Mouse (Mus musculus): Measurements from ENCODE around the gene Rps6ka5.

Gene Rps6ka5

DNA sequence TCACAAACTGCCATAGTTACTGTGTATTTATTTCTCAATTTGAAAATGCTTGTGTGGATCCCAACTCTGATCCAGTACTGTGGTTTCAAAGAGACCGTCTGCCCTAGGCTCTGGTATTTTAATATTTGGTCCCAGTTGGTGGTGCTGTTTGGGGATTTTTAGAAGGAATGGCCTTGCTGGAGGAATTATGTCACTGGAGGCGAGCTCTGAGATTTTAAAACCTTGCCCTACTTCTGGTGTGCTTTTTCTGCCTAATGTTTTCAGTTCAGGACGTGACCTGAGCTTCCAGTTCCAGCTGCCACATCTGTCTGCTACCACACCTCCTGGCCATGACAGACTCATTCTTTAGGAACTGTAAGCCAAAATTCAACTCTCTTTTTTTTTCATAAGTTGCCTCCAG, 121.2 kb downstream of the Rps6ka5 start:
- no peak for DNase-seq (ENCODE audit: low read depth, low spot score)

DNA sequence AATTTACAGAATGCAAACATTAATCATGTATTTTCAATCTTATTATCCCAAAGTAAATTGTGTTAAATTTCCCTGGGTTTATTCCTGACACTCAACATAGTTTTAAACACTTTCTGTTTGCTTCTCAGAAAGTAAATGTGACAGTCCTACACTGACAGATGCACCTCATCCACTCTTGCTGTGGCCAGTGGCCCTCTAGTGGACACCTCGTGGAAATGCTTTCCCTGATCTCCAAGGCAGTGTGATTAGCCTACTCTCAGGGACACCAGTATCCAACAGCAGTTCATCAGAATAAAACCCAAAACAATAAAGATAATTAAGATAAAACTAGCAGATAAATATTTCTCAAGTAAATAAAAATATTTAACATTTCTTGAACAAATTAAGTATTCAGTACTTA, 122.2 kb downstream of the Rps6ka5 start:
- DNase-seq (ENCODE audit: low read depth, low spot score): peak; percentile 44

DNA sequence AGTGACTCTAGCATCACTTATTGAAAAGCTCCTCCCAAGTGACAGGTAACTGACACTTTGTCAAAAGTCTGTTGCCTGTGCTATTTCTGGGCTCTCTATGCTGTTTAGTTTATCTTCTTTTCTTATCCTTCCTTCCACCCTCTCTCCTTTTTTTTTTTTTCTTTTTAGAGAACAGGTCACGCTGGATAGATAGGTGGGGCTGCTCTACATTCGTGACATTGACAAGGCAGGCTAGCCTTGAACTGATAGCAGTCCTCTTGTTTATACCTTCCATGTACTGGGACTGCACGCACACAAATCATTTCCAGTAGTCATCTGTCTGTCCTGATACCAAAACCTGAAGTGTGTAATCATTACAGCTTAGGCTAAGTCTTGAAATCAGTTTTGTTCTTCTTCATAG, 132.1 kb downstream of the Rps6ka5 start:
- no peak for DNase-seq (ENCODE audit: low read depth, low spot score)

DNA sequence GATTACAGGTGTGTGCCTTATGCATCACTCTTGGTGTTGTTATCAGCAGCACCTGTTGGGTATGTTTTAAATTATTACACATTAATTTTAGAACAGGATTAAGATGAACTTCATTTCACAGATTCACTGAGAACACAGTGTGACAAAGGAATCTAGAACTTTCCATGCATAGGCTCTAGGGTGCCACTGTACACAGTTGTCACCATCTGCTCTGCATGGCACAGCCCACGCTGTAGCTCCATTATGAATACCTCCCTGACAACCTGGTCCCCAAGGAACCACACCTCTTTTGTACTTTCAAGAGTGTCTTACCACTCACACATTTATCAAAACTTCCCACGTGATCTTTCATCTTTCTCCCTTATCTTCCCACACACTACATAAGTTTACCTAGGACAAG, 140.2 kb downstream of the Rps6ka5 start:
- no peak for DNase-seq (ENCODE audit: low read depth, low spot score)

- no peak for DNase-seq (ENCODE audit: low read depth, low spot score)
These were observed 147.6 kb downstream of the Rps6ka5 start for GRCm38 (mm10) chr12:100579221-100579620.

DNA sequence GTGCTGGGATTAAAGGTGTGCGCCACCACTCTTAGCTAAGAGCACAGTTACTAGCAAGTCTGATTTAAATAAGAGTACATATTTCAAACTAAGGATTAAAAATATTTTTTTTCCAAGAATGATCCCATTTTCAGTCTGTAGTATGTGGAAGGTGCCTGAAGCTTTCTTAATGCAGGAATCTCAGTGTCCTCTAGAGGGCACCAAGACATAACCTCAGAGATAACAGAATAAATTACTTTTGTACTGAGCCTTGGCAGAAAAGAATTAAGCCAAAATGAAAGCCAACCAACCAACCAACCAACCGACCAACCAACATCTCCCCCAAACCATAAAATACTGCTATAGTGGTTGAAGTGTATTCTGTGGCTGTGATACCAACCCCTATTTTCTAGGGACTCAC, 148.5 kb downstream of the Rps6ka5 start:
- peak; percentile 41 for DNase-seq (ENCODE audit: low read depth, low spot score)

DNA sequence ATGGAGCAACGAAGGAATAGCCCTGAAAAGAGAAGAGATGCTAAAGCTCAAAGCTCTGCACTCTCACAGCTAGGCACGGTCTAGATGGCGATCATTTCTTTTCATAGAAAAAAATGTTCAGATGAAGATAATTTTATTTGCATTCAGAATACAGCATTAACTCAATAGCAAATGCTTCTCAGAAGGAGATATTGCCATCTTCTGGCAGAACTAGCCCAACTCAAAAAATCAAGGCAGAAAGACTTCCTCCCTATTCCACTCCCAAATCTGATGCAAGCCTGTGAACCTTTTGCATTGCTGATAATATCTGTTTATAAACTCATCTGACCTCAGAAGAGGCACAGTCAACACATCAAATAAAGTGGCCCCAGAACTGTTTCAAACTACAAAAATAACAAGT, 151.0 kb downstream of the Rps6ka5 start:
- no peak for DNase-seq (ENCODE audit: low read depth, low spot score)

GRCm38 (mm10) chr12:100570522-100571072, 156.2 kb downstream of the Rps6ka5 start:
- DNase-seq (ENCODE audit: low read depth, low spot score): no peak

- DNase-seq (ENCODE audit: low read depth, low spot score): no peak
These were observed 158.0 kb downstream of the Rps6ka5 start for GRCm38 (mm10) chr12:100568831-100569230.

- DNase-seq (ENCODE audit: low read depth, low spot score): no peak
These were observed 158.7 kb downstream of the Rps6ka5 start for GRCm38 (mm10) chr12:100568105-100568504.

- no peak for DNase-seq (ENCODE audit: low read depth, low spot score)
These were observed 159.2 kb downstream of the Rps6ka5 start for GRCm38 (mm10) chr12:100567627-100568026.

DNA sequence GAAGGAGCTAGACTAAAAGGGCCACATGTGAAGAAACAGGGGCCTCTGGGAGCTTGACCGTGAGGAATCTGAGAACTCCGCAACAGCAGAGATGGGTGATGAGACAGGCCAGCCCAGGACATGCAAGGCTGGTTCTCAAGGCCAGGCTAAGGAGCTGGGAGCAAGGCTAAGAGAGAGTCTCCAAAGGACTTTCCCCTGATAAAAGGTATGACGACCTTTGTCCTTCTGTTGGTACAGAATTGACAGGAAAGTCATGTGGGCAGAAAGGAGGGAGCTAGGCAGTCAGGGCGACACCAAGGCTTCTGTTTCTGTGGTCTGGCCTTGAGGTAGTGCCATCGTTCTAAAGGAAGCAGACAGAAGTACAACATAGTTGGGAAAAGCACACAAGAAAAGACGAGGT, 173.1 kb downstream of the Rps6ka5 start:
- DNase-seq (ENCODE audit: low read depth, low spot score): no peak

DNA sequence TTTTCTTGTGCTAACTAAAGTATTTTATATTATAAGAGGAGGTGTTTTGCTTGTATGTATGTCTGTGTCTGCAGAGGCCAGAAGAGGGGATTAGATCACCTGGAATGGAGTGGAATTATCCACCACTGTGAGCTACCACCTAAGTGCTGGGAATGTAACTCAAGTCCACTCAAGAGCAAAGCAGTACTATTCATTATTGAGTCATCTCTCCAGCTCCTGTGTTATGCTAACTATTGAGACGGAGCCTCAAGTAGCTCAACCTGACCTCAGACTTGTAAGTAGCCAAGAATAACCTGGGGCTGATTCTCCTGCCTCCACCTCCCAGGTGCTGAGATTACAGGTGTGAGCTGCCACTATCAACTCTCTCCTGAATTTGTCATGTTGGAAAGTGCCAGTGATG, 174.8 kb downstream of the Rps6ka5 start:
- DNase-seq (ENCODE audit: low read depth, low spot score): no peak

DNA sequence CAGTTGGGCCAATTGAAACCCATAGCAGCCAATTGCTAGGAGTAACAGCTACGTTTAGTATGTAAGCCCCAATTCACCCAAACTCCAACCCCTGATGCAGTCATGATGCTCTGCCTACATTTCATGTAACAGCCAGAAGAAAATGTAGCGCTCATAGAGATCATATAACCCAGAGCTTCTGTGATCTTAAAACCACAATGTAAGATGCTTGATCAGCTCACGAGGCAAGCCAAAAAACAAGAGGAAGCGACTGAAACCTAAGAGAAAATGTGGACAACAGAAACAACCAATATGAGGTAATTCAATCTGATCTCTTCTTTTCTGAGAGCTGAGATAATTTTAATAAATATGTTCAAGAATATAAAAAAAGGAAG, 182.6 kb downstream of the Rps6ka5 start:
- DNase-seq (ENCODE audit: low read depth, low spot score): no peak

DNA sequence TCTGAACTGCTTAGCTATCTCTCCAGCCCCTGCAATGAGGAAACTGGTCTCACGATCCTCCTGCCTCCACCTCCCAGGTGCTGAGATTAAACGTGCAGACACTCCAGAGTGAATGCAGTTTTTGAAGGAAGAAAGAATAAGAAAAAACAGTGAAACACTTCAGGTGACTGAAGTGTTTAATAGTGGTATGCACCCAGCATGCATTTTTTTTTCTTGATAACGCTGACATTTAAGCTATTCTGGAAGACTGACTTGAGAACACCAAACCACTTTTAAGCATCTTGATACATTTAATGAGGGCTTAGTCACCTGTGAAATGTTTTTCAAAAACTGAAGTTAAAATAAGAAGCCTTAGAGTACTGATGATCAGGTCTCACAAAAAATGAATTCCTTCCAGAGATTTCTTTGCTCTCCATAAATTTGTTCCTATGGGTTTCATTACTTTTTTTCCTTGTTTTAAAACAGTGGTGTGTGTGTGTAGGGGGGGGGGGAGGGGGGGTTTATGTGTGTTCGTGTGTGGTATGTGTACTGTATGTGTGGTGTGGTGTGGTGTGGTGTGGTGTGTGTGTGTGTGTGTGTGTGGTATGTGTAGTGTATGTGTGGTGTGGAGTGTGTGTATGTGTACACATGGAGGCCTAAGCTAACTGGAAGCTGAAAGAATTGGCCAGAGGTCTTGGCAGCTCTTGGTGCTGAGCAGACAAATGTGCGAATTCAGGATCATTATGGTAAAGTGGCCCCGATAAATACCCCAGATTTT, 183.2 kb downstream of the Rps6ka5 start:
- DNase-seq (ENCODE audit: low read depth, low spot score): no peak

- no peak for DNase-seq (ENCODE audit: low read depth, low spot score)
These were observed 184.3 kb downstream of the Rps6ka5 start for GRCm38 (mm10) chr12:100542494-100542893.

DNA sequence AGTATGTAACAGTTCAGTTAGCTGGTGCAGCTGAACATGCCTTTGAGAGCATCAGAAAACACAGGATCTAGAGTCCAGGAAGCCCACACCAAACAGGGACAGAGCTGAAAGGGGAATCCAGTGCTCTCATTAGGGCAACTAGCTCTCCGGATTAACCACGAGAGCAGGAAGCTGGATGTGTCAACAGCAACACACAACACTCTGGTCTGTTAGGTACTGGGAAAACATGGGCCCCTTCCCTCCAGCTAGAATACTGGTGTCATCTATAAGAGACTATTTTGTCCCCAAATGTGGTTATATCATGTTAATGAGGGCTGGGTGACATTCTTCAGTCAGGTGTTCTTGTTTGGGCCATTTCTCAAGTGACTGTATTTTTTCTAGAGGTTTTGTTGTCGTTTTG, 184.7 kb downstream of the Rps6ka5 start:
- no peak for DNase-seq (ENCODE audit: low read depth, low spot score)

GRCm38 (mm10) chr12:100539158-100539714, 187.5 kb downstream of the Rps6ka5 start:
- DNase-seq (ENCODE audit: low read depth, low spot score): no peak

DNA sequence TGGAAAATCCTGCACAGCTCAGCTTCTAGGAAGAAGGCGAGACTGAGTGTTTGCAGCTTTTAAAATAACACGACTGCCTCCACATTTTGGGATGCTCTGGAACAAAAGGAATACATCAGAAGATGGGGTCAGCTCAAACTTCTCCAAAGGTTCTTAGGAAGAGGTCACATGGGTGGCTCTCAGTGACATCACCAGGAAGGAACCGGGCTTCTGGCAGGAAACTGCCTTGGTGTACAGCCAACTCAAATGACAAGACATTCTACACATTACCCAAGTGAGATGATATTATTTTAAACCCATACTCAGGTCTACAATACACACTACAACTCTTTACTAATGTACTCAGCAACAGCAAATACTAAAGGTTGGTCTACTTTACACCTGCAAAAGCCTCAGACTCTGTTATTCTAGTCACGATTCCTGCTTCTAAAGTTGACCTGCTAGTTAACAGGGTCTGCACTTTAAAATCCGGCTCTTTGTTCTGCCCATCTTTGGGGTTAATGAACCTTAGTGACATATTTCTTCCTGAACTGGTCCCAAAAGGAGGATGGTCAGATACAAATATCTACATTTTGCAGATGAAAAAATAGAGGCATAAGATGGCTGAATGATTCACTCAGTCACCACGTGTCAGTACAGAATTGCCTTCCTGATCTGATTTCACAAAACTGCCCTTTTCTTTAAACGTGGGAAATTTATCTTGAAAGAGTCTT, 188.2 kb downstream of the Rps6ka5 start:
- DNase-seq (ENCODE audit: low read depth, low spot score): no peak

GRCm38 (mm10) chr12:100537091-100537490, 189.7 kb downstream of the Rps6ka5 start:
- no peak for DNase-seq (ENCODE audit: low read depth, low spot score)

- no peak for DNase-seq (ENCODE audit: low read depth, low spot score)
These were observed 191.8 kb downstream of the Rps6ka5 start for GRCm38 (mm10) chr12:100535028-100535427.

DNA sequence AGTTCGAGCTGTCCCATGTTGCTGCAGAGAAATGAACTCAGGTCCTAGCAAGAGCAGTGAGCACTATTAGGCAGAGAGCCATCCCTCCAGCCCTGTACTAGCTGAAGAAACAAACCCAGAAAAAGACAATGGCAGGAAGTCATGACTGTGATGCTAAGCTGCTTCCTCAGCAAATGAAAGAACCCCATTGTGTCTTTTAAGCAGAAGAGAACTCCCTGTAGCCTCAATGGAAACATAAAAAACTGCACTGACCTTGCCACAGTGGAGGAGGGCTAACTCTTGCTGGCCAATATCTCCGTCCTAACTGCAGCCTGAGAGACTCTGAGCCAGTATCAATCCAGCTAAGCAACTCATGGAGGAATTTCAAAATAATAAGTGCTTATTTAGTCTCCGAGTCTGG, 192.8 kb downstream of the Rps6ka5 start:
- DNase-seq (ENCODE audit: low read depth, low spot score): peak; percentile 22

GRCm38 (mm10) chr12:100533209-100533608, 193.6 kb downstream of the Rps6ka5 start:
- no peak for DNase-seq (ENCODE audit: low read depth, low spot score)
